Mouse (Mus musculus) ES-Bruce4 (cell line): ENCODE measurements around the gene Slc28a1.

Experiments used
- CTCF ChIP-seq: IDR thresholded peaks from one replicate; pipeline ENCODE4 v1.8.1; 2011; ENCODE audit warnings: low read depth, low read length
- POLR2A ChIP-seq: IDR thresholded peaks from one replicate; pipeline ENCODE4 v1.8.1; 2011; ENCODE audit warnings: low read length; ENCODE audit not compliant: insufficient read depth

DNA sequence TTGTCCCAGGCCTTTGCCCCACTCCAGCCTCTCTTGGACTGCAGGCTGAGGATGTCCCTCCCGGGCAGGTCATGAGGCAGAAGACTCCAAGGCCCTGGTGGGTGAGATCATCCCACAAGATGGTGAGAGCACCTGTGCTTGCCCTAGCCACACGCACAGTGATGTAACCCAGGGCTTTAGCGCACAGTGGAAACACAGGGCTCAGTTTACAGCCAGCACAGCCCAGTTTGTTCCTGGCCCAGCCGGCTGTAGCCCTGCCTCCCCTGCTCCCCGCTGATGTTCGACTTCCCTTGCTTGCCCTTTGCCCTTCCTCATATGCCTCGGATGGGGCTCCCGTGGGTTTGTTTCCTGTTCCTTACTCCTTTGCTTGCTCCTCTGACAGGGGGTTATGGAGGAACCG, 40.1 kb upstream of the Slc28a1 start:
- TF ChIP-seq POLR2A (no peak), CTCF (no peak)
